Mouse (Mus musculus) small intestine, adult 2 months (tissue): ENCODE measurements at regions not wholly inside any gene's neighbourhood (a gene's known extent, or its start where the extent isn't known, plus 50 kb on each side); places are given as distances from the start of the nearest gene placed in this dataset.

Experiments used
- H3K27ac ChIP-seq: fragments of 200-500 bp; 2 replicates; pipeline ENCODE4 v1.5.1; 2012; ENCODE audit warnings: low read depth, low read length, control low read depth, inconsistent platforms; ENCODE audit not compliant: insufficient read depth
- H3K27me3 ChIP-seq: fragments of 200-500 bp; 2 replicates; pipeline ENCODE4 v1.6.1; 2012; ENCODE audit warnings: mild to moderate bottlenecking, moderate library complexity, low read length, inconsistent platforms; ENCODE audit not compliant: control insufficient read depth, insufficient read depth
- H3K36me3 ChIP-seq: fragments of 200-500 bp; 2 replicates; pipeline ENCODE4 v1.6.1; 2012; ENCODE audit warnings: mild to moderate bottlenecking, low read length, control low read depth, inconsistent platforms; ENCODE audit not compliant: control insufficient read depth, insufficient read depth
- H3K4me1 ChIP-seq: fragments of 200-500 bp; 2 replicates; pipeline ENCODE4 v1.6.1; 2012; ENCODE audit warnings: low read length, inconsistent platforms, mixed read lengths; ENCODE audit not compliant: control insufficient read depth, insufficient read depth, insufficient read length
- H3K4me3 ChIP-seq: fragments of 200-500 bp; 2 replicates; pipeline ENCODE4 v1.5.1; 2012; ENCODE audit warnings: low read depth, mild to moderate bottlenecking, control low read depth, inconsistent platforms, low read length, moderate library complexity
- CTCF ChIP-seq: fragments of 200-500 bp; IDR thresholded peaks from 2 replicates; pipeline ENCODE4 v1.5.1; 2012; ENCODE audit warnings: low read depth, mild to moderate bottlenecking, control low read depth, inconsistent platforms, low read length, moderate library complexity, mixed read lengths; ENCODE audit not compliant: insufficient replicate concordance, insufficient read length; ENCODE audit errors: extremely low read depth
- POLR2A ChIP-seq: fragments of 200-500 bp; IDR thresholded peaks from 2 replicates; pipeline ENCODE4 v1.6.1; 2012; ENCODE audit warnings: low read depth, mild to moderate bottlenecking, control low read depth, inconsistent platforms, low read length, moderate library complexity
- WGBS: fragments of 180-500 bp; shearing (Covaris S2); methylation state at CpG from one replicate; pipeline ENCODE4 v1.1.7; 2018; 5-methylcytosine and 5-hydroxymethylcytosine counted together

DNA sequence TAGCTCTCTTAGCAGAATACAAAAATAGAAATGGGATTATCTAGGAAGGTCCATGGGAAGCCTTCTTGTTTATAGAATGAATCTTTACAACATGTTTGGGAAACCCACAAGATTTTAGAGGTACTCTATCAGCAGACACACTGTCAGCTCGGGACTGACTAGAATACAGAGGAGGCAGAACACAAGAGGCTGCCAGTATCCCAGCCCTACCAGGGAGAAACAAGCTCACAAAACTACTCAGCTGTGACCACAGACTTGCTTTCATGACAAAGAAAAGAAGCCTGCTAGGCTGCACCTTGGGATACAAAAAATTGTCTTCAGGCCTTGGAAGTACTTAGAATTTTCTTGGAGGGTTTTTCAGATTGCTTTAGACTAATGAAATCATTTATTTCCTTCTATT lies 347.2 kb downstream of the Fgf9 start:
- peaks cover 5% of the 10 kb centered on the region; the same call in 1 of the 2 replicates for H3K4me1 ChIP-seq
- no peak overlapping the region for H3K4me3 ChIP-seq
- no peak overlapping the region for H3K27ac ChIP-seq
- no peak for TF ChIP-seq CTCF
- TF ChIP-seq POLR2A = no peak
- WGBS = 73% methylated on average over 1 of the region's 1 CpGs
- no peaks in the 10 kb centered on the region for H3K36me3 ChIP-seq
- H3K27me3 ChIP-seq = no peaks in the 10 kb centered on the region

DNA sequence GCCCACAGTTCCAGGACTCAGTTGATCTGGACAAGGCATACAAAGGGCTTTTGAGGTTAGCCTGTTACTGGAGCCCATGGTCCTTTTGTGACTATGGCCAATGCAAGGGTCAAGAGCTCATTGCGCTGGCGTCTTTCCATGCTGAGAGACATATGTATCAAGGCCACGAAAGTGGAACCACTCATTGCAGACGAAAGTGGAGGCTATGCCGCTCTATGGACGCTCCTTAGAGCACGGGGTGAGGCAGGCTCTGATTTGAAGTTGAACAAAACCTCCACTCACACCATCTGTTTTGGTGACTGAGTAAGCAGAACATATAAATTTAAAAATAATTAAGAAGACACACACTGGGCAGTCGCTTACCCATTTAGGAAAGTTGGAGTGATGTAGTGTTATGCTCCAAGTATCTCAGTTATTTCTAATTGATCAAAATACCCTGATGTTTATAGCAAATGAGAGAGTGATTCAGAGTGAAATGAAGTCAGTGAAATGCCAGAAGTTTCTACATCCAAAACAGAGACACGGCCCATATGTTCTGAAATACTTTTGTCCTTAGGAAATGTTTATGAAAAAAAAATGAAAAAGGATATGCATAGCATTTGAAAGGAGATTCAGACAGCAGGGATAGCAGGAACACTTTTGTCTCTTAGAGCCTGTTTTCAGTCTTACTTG lies 321.8 kb downstream of the Fgf9 start:
- WGBS = 80% methylated on average over 9 of the region's 9 CpGs
- TF ChIP-seq CTCF = no peak

DNA sequence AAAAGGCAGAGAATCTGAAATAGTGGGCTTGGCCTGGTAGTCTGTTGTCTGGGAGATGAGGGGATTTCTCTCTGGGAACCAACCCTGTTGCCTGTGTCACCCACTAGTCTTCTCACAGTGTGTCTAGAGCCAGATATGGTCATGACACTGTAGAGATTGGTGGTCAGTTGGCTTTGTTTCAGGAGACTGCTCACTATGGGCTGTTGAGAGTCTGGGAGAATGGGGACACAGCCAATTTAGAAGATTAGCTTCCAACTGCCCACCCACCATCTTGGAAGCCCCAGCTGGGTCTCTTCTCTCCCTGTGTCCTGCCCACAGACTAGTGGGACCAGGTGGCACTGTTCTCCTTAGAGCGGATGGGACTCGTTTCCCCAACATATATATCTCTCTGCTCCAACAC lies 320.4 kb downstream of the Fgf9 start:
- H3K36me3 ChIP-seq = no peaks in the 10 kb centered on the region
- no peak overlapping the region for H3K4me3 ChIP-seq
- no peak overlapping the region for H3K27ac ChIP-seq
- 88% methylated on average over 2 of the region's 2 CpGs for WGBS
- H3K27me3 ChIP-seq = no peaks in the 10 kb centered on the region
- TF ChIP-seq CTCF = no peak
- no peak for TF ChIP-seq POLR2A
- no peaks in the 10 kb centered on the region for H3K4me1 ChIP-seq

More for the DNA sequence above, 321.8 kb downstream of the Fgf9 start:
- H3K27me3 ChIP-seq = no peaks in the 10 kb centered on the region
- H3K36me3 ChIP-seq = no peaks in the 10 kb centered on the region
- H3K27ac ChIP-seq = no peak overlapping the region
- no peaks in the 10 kb centered on the region for H3K4me1 ChIP-seq
- no peak overlapping the region for H3K4me3 ChIP-seq

DNA sequence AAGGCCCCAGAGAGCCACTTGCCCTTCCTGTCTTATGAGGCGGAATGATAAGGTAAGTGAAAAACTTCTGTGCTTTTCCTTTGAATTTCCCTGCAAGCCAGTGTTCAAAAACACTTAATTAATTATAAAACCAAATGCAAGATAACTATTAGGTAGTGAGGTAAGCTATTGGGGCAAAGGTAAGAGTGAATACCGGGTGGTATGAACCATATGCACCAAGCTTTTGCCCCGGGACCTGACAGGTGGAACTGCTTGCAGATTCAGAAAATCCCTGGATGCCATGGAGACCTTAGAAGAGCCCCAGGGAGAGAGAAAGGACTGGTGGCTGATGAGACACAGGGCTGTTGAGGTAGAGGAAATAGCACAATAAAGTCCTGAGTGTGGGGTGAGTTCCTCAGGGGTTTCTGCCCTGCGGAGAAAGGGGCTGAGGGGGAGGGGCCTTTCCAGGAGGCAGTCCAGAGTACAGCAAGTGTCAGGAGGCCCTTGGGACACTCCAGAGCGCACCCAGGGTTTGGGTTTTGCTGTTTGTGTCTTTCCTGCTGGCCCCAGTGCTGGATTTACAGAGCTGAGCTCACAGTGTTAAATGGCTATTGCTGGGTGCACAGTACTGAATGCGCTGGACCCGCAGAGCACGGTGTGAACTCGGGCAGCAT lies 317.1 kb downstream of the Fgf9 start:
- H3K27ac ChIP-seq = no peak overlapping the region
- WGBS = 72% methylated on average over 9 of the region's 9 CpGs
- no peaks in the 10 kb centered on the region for H3K4me1 ChIP-seq
- no peaks in the 10 kb centered on the region for H3K36me3 ChIP-seq
- no peak overlapping the region for H3K4me3 ChIP-seq
- no peak for TF ChIP-seq CTCF
- no peaks in the 10 kb centered on the region for H3K27me3 ChIP-seq

DNA sequence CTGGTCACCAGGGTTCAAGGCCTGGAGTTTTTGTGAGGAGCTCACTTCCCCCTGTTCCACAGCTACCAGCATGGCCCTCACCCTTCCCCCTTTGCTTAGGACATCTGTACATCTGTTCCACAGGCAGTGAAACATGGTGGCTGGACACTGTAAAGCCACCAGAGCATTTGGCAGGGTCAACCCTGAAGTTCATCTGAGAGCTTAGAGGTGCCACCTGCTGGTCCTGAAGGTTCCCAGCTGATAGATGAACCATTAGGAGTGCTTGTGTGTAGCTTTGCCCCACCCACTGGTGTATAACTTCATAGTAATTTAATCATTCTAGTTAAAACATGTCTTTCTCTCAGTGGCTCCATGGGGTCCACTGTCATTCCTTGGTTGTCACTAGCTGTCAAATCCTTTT lies 304.7 kb downstream of the Fgf9 start:
- Histone ChIP-seq H3K36me3 (no peaks in the 10 kb centered on the region), H3K4me1 (no peaks in the 10 kb centered on the region), H3K27ac (no peak overlapping the region), H3K4me3 (no peak overlapping the region), H3K27me3 (no peaks in the 10 kb centered on the region)
- TF ChIP-seq CTCF (no peak), POLR2A (no peak)

DNA sequence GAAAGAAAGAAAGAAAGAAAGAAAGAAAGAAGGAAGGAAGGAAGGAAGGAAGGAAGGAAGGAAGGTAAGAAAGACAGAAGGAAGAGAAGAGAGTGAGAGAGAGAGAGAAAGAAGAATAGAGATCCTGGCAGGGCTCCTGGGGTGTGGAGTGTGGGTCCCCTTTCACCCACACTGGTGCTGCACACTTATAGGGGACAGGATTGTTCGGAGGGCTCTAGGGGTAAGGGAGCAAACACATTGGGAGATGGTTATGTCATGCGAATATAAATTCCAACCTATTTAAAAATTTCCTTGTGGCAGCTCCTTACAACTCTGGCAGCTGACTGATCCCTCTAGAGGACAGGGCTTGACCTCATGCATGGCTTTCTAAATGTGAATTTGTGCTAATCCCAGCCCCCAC lies 286.5 kb downstream of the Fgf9 start:
- TF ChIP-seq POLR2A = no peak
- TF ChIP-seq CTCF = no peak

DNA sequence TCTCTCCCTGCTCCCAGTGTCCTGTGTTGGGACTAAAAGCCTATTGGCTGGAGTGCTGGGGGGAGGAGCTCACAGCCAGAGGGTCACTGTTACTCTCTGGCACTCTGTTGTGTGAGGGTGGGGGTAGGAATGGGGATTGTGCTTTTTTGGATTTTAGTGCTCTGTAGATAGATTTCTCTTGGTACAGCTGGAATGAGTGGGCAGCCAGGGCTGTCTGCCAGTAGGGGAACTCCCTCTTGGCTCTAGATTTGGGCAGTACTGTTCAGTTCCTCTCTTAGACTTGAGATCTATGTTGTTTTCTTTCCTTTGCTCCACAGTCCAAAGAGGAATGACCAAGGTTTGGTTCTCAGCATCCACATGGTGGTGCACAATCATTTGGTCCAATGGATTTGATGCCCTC lies 282.6 kb downstream of the Fgf9 start:
- Histone ChIP-seq H3K4me3 (no peak overlapping the region), H3K27ac (no peak overlapping the region), H3K4me1 (no peaks in the 10 kb centered on the region), H3K27me3 (no peaks in the 10 kb centered on the region), H3K36me3 (no peaks in the 10 kb centered on the region)
- TF ChIP-seq CTCF (no peak), POLR2A (no peak)

More for the DNA sequence above, 286.5 kb downstream of the Fgf9 start:
- WGBS = 83% methylated on average over 2 of the region's 2 CpGs
- Histone ChIP-seq H3K27me3 (no peaks in the 10 kb centered on the region), H3K36me3 (no peaks in the 10 kb centered on the region), H3K27ac (no peak overlapping the region), H3K4me1 (no peaks in the 10 kb centered on the region), H3K4me3 (no peak overlapping the region)
